Mouse (Mus musculus) heart, adult 18-20 months (tissue): Measurements from ENCODE around the gene Rnf183. TPM values are rescaled to one million over a fixed set of nuclear protein-coding genes. Genes with fewer than 3 reads are reported as not detected.

Source experiments
- DNase-seq, 2 experiments: peaks; one replicate each; pipeline ENCODE4 v3.0.0; 2021 to 2022; ENCODE audit warnings: mixed read lengths in 1 of 2
- total RNA-seq, 2 experiments: library from RNA; stranded (reverse); gene quantifications; 2 replicates each; pipeline ENCODE4 v1.2.3; 2021

The Rnf183 gene
- total RNA-seq, 2 experiments from 2014 or later, result not detected

DNA sequence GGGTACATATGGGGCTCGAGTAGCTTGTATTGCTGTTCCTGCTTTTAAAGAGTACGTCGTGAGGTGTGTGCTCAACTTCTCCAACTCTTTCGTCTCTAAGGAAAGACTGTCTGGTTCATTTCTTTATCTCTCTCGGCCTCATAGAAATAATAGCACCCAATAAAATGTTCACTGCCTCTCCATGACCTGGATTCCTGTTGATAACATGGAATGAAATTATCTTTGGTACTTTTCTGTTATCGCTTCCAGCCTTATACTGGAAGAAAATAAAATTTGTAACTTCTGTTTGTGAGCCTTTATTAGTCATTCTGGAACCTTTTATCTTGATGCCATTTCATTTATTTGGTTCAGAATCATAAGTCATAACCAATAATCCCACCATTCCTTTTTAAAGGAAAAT is 51.8 kb downstream of the Rnf183 start:
- no peak for DNase-seq

- DNase-seq, result no peak
These were observed 55.2 kb downstream of the Rnf183 start for GRCm38 (mm10) chr4:62379724-62380381.

Other genes starting within 250 kb of the Rnf183 start
- gene Zfp37, start 204.2 kb downstream of the Rnf183 start, total RNA-seq, result 1 to 10 TPM; 1.9 TPM
- gene Slc31a2, start 172.7 kb downstream of the Rnf183 start, total RNA-seq, result 10 to 100 TPM; 20.7 to 24.1 TPM
- 10 to 100 TPM; 16.4 to 17.7 TPM for gene Fkbp15, start 74.7 kb downstream of the Rnf183 start, total RNA-seq
- gene Slc31a1, start 74.5 kb downstream of the Rnf183 start, total RNA-seq, result 10 to 100 TPM; 17.3 to 18.7 TPM
- gene Cdc26, start 26.6 kb downstream of the Rnf183 start, total RNA-seq, result 10 to 100 TPM; 46.9 to 49.1 TPM
- 10 to 100 TPM; 10.4 to 10.9 TPM for gene Prpf4, start 26.5 kb downstream of the Rnf183 start, total RNA-seq
- under 1 TPM; 0.30 to 0.59 TPM for gene Wdr31, start 35.6 kb upstream of the Rnf183 start, total RNA-seq
- under 1 TPM in 1 of 2 experiments, not detected in 1; 0.23 TPM for gene Bspry, start 44.8 kb upstream of the Rnf183 start, total RNA-seq
- gene Hdhd3, start 68.2 kb upstream of the Rnf183 start, total RNA-seq, result 1 to 10 TPM; 3.4 to 4.0 TPM
- gene Alad, start 84.7 kb upstream of the Rnf183 start, total RNA-seq, result 10 to 100 TPM; 75.4 to 87.1 TPM
- gene Pole3, start 89.8 kb upstream of the Rnf183 start, total RNA-seq, result 10 to 100 TPM; 17.7 to 19.5 TPM
- not detected for gene 4933430I17Rik, start 90.1 kb upstream of the Rnf183 start, total RNA-seq
- 10 to 100 TPM; 21.5 to 25.9 TPM for gene Rgs3, start 124.6 kb upstream of the Rnf183 start, total RNA-seq